Mouse (Mus musculus) stomach, embryonic 14.5 days (tissue): Measurements from ENCODE around the gene Cxcl3. TPM values are rescaled to one million over a fixed set of nuclear protein-coding genes. Genes with fewer than 3 reads are reported as not detected.
A peak's percentile ranks its signal among the peaks of the same experiment; 100 is the strongest.

Experiments used
- ATAC-seq: fragments of 200-750 bp; cut with Nextera tagmentation; 2 replicates; pipeline ENCODE4 v1.8.0; 2017; ENCODE audit warnings: low read depth, moderate TSS enrichment; ENCODE audit not compliant: insufficient number of reproducible peaks, insufficient read depth, low FRiP score
- H3K27ac ChIP-seq: fragments of 300-500 bp; sonication (generic); 2 replicates; pipeline ENCODE4 v1.5.1; 2014; ENCODE audit warnings: mild to moderate bottlenecking, low read length, moderate library complexity, mixed read lengths
- H3K27me3 ChIP-seq: fragments of 300-500 bp; sonication (generic); 2 replicates; pipeline ENCODE4 v1.6.1; 2014; ENCODE audit warnings: low read length, control low read depth, mixed read lengths; ENCODE audit not compliant: control insufficient read depth, insufficient read depth
- H3K36me3 ChIP-seq: fragments of 300-500 bp; sonication (generic); 2 replicates; pipeline ENCODE4 v1.6.1; 2014; ENCODE audit warnings: mild to moderate bottlenecking, control low read depth, low read length, moderate library complexity, mixed read lengths; ENCODE audit not compliant: control insufficient read depth, insufficient read depth
- H3K4me1 ChIP-seq: fragments of 300-500 bp; sonication (generic); 2 replicates; pipeline ENCODE4 v1.6.1; 2014; ENCODE audit warnings: low read length, control low read depth, mixed read lengths; ENCODE audit not compliant: control insufficient read depth, insufficient read depth
- H3K4me2 ChIP-seq: fragments of 300-500 bp; sonication (generic); replicated peaks from 2 replicates; pipeline ENCODE4 v1.6.1; 2014; ENCODE audit warnings: low read depth, low read length, control low read depth
- H3K4me3 ChIP-seq: fragments of 300-500 bp; sonication (generic); 2 replicates; pipeline ENCODE4 v1.5.1; 2014; ENCODE audit warnings: low read depth, low read length, control low read depth
- H3K9ac ChIP-seq: fragments of 300-500 bp; sonication (generic); replicated peaks from 2 replicates; pipeline ENCODE4 v1.6.1; 2014; ENCODE audit warnings: low read depth, mild to moderate bottlenecking, control low read depth, low read length, moderate library complexity, mixed read lengths
- H3K9me3 ChIP-seq: fragments of 300-500 bp; sonication (generic); 2 replicates; pipeline ENCODE4 v1.6.1; 2016; ENCODE audit warnings: low read depth, low read length, control low read depth; ENCODE audit not compliant: control insufficient read depth
- WGBS: fragments of 180-500 bp; shearing (Covaris S2); extraction: QIAGEN DNeasy Blood & Tissue Kit; methylation state at CpG from one replicate; pipeline ENCODE4 v1.1.7; 2014; 5-methylcytosine and 5-hydroxymethylcytosine counted together
- polyA plus RNA-seq: library from polyadenylated mRNA; unstranded; fragments of >200 nt; fragmentation: Nextera tagmentation; extraction: Ambion mirVana; gene quantifications from 2 replicates; pipeline ENCODE4 v1.2.1, GENCODE M21; 2014

The Cxcl3 gene
- polyA plus RNA-seq, 1 experiment from 2014 or later: not detected

- Histone ChIP-seq H3K9ac (no peak overlapping the region), H3K36me3 (no peaks in the 10 kb centered on the region), H3K27ac (no peak overlapping the region), H3K4me1 (peaks cover 19% of the 10 kb centered on the region; the same call in 1 of the 2 replicates), H3K4me2 (no peak overlapping the region), H3K4me3 (no peak overlapping the region), H3K27me3 (0 out of 2 replicates have a peak, but pooled peaks cover 4% of the 10 kb centered on the region), H3K9me3 (no peaks in the 10 kb centered on the region)
- ATAC-seq: no peak
- 82% methylated on average over 3 of the region's 3 CpGs for WGBS
Measured at GRCm38 (mm10) chr5:90761834-90762233, 24.1 kb upstream of the Cxcl3 start.

- WGBS: 70% methylated on average over 12 of the region's 12 CpGs
- no peak; the same call in 1 of the 2 replicates for ATAC-seq
- no peaks in the 10 kb centered on the region for H3K9me3 ChIP-seq
- 0 out of 2 replicates have a peak, but pooled peaks cover 4% of the 10 kb centered on the region for H3K27me3 ChIP-seq
- H3K36me3 ChIP-seq: no peaks in the 10 kb centered on the region
- H3K4me3 ChIP-seq: no peak overlapping the region
- no peak overlapping the region for H3K27ac ChIP-seq
- H3K9ac ChIP-seq: no peak overlapping the region
- peaks cover 5% of the 10 kb centered on the region; the same call in 1 of the 2 replicates for H3K4me1 ChIP-seq
- H3K4me2 ChIP-seq: no peak overlapping the region
Measured at GRCm38 (mm10) chr5:90763912-90764665, 21.8 kb upstream of the Cxcl3 start.

- no peak overlapping the region for H3K4me2 ChIP-seq
- no peak overlapping the region for H3K4me3 ChIP-seq
- H3K9ac ChIP-seq: no peak overlapping the region
- H3K4me1 ChIP-seq: no peaks in the 10 kb centered on the region
- no peaks in the 10 kb centered on the region for H3K36me3 ChIP-seq
- no peak overlapping the region for H3K27ac ChIP-seq
- 0 out of 2 replicates have a peak, but pooled peaks have one; percentile 37 for ATAC-seq
- 41% methylated on average over 8 of the region's 8 CpGs for WGBS
- H3K27me3 ChIP-seq: 0 out of 2 replicates have a peak, but pooled peaks cover 4% of the 10 kb centered on the region
- no peaks in the 10 kb centered on the region for H3K9me3 ChIP-seq
Measured at GRCm38 (mm10) chr5:90765821-90766606, 19.9 kb upstream of the Cxcl3 start.

GRCm38 (mm10) chr5:90768218-90768617 lies 17.7 kb upstream of the Cxcl3 start, which contains the start of gene Ppbp:
Ppbp (plus strand) TSS chr5:90768518.
- no peaks in the 10 kb centered on the region for H3K36me3 ChIP-seq
- no peaks in the 10 kb centered on the region for H3K27me3 ChIP-seq
- no peak within 1 kb of the TSS for H3K4me3 ChIP-seq
- H3K4me2 ChIP-seq: no peak within 1 kb of the TSS
- no peak within 1 kb of the TSS for H3K27ac ChIP-seq
- ATAC-seq: no peak
- no peak within 1 kb of the TSS for H3K9ac ChIP-seq
- no peaks in the 10 kb centered on the region for H3K9me3 ChIP-seq
- H3K4me1 ChIP-seq: 0 out of 2 replicates have a peak, but pooled peaks cover 7% of the 10 kb centered on the region
- 48% methylated on average over 3 of the region's 3 CpGs for WGBS

- 80% methylated on average over 3 of the region's 3 CpGs for WGBS
- Histone ChIP-seq H3K9me3 (no peaks in the 10 kb centered on the region), H3K27me3 (no peaks in the 10 kb centered on the region)
Measured at GRCm38 (mm10) chr5:90771369-90771768, 14.5 kb upstream of the Cxcl3 start.

GRCm38 (mm10) chr5:90771880-90772653 lies 13.8 kb upstream of the Cxcl3 start, which contains the start of gene Pf4:
Pf4 (plus strand) TSS chr5:90772435.
- Histone ChIP-seq H3K4me3 (no peak within 1 kb of the TSS), H3K9me3 (no peaks in the 10 kb centered on the region)

More at GRCm38 (mm10) chr5:90771369-90771768, 14.5 kb upstream of the Cxcl3 start:
- H3K36me3 ChIP-seq: no peaks in the 10 kb centered on the region
- H3K27ac ChIP-seq: no peak overlapping the region
- no peak overlapping the region for H3K9ac ChIP-seq
- no peak overlapping the region for H3K4me2 ChIP-seq
- 0 out of 2 replicates have a peak, but pooled peaks cover 7% of the 10 kb centered on the region for H3K4me1 ChIP-seq
- H3K4me3 ChIP-seq: no peak overlapping the region
- no peak for ATAC-seq

GRCm38 (mm10) chr5:90775562-90775961 lies 10.3 kb upstream of the Cxcl3 start:
- Histone ChIP-seq H3K9me3 (no peaks in the 10 kb centered on the region), H3K27me3 (no peaks in the 10 kb centered on the region), H3K36me3 (no peaks in the 10 kb centered on the region), H3K4me3 (no peak overlapping the region), H3K4me2 (no peak overlapping the region), H3K9ac (no peak overlapping the region), H3K27ac (no peak overlapping the region), H3K4me1 (0 out of 2 replicates have a peak, but pooled peaks cover 7% of the 10 kb centered on the region)
- no peak for ATAC-seq
- WGBS: 88% methylated on average over 5 of the region's 5 CpGs

More at GRCm38 (mm10) chr5:90771880-90772653, 13.8 kb upstream of the Cxcl3 start, which contains the start of gene Pf4:
- Histone ChIP-seq H3K27me3 (no peaks in the 10 kb centered on the region), H3K36me3 (no peaks in the 10 kb centered on the region), H3K4me2 (no peak within 1 kb of the TSS), H3K27ac (no peak within 1 kb of the TSS), H3K4me1 (0 out of 2 replicates have a peak, but pooled peaks cover 7% of the 10 kb centered on the region), H3K9ac (no peak within 1 kb of the TSS)
- WGBS: 78% methylated on average over 16 of the region's 16 CpGs
- no peak for ATAC-seq

GRCm38 (mm10) chr5:90777621-90778020 lies 8.3 kb upstream of the Cxcl3 start:
- ATAC-seq: no peak
- no peaks in the 10 kb centered on the region for H3K9me3 ChIP-seq
- no peak overlapping the region for H3K4me3 ChIP-seq
- 0 out of 2 replicates have a peak, but pooled peaks cover 4% of the 10 kb centered on the region for H3K4me1 ChIP-seq
- H3K27ac ChIP-seq: no peak overlapping the region
- WGBS: 83% methylated on average over 10 of the region's 10 CpGs
- no peak overlapping the region for H3K4me2 ChIP-seq
- no peak overlapping the region for H3K9ac ChIP-seq
- H3K36me3 ChIP-seq: no peaks in the 10 kb centered on the region
- H3K27me3 ChIP-seq: no peaks in the 10 kb centered on the region
